Mouse (Mus musculus): ENCODE results near the gene Sfr1.

The Sfr1 gene

DNA sequence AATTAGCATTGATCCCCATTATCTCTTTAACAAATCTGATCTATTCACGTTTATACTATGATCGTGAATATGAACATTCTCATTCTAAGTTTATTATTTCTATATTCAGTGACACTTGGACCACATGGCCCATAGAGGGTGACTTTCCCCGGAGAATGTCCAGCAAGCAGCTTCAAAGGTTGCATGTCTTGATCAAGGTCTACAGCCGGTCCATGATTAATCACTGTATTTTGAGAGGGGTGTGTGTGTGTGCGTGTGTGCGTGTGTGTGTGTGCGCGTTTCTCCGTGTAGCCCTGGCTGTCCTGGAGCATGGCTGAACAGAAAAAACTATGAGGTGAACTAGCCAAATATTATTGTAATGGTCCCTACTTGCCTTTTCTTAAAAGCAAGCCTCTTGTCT is 21.0 kb downstream of the Sfr1 start:
- DNase-seq (ENCODE audit: low spot score), result no peak

DNA sequence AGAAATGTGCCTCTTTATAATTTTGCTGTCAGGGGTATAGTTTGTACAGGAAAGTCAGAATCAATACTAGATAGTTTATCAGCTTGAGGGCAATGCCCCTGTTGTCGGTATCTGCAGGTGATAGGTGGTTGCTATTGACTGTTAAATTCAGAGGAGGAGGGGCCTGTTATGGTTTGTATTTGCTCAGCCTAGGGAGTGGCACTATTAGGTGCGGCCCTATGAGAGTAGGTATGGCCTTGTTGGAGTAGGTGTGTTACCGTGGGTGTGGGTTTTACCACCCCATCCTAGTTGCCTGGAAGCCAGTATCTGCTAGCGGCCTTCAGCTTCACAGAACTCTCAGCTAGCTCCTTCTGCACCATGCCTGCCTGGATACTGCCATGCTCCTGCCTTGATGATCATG is 22.4 kb downstream of the Sfr1 start:
- no peak for DNase-seq (ENCODE audit: low spot score)

DNA sequence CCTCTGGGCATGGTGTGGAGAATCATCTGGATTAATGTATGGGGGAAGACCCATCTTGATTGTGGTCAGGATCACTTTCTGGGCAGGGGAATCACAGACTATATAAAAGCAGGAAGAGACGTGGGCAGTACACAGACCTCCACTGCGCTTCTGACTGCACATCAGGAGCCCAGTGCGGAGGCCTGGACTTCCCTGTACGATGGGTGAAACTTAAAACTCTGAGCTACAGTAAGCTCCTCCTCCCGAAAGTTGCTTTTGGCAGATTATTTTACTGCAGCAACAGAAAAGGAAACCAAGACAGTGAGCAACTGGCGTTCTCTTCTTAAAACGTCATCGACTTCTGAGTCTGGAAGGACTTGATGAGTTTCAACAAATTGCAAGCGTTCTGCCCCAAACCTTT is 23.4 kb downstream of the Sfr1 start:
- DNase-seq (ENCODE audit: low spot score), result no peak

DNA sequence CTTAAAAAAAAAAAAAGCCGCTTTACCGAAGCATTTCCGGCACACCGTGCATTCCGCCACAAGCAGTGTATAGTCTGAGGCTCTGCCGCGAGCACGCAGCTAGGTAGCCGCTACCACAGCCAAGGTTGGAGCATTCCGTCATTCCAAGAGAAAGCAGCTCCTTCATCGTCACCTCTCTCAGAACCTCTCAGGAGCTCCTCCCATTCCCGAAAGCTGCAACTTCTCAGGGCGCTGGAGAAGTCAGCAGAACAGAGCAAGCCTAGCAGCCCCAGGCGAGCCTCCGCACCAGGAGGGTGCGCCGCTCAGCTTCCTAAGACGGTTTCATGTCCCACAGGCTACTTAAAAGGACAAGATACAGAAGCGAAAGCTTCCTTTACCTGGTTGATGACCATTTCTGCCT is 24.1 kb downstream of the Sfr1 start:
- peak; percentile 15 for DNase-seq (ENCODE audit: low spot score)

DNA sequence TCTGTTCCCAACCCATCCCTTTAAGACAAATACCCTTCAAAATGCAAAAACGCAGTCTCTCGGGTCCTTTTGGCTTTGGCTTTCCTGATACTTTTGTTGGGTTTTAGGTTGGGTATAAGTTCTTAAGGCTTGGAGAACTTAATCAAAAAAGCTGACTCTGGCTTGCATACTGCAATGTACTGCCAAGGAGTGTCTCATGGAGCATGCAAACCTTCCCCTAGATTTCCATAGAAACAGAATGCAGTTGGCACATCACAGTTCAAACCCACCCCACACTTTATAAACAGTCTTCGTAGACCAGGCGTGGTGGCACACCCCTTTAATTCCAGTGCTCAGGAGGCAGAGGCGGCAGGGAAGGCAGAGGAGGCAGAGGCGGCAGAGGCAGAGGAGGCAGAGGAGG is 46.4 kb downstream of the Sfr1 start:
- DNase-seq (ENCODE audit: low spot score), result no peak

DNA sequence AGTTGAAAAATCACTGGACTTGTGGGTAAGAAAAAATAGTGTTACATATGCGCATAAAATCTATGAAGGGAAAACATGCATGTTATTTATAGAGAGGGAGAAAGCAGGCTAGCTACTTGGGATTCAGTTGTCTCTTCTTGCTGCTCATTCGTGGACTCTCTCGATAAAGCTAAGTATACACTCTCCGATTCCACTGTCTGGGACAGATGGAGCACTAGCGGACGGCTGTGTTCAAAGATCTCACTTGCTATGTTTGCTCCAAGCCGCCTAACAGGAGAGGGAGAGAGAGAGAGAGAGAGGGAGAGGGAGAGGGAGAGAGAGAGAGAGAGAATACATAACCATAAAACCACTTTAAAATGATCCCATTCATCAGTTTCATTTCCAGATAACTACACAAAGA is 48.7 kb downstream of the Sfr1 start:
- no peak for DNase-seq (ENCODE audit: low spot score)

DNA sequence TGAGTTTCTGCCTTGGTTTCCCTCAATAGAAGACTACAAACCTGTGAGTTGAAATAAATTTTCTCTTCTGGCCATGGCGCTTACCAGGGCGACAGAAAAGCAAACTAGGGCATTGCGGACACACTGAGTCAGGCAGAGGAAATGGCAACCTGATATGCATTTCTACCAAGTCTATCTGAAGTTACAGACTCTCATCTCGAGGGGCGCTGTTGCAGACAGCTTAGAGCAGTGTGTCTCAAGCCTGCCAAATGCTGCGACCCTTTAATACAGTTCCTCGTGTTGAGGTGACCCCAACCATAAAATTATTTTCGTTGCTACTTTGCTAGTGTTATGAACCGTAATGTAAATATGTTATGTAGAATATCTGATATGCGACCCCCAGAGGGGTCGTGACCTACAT is 49.5 kb downstream of the Sfr1 start:
- no peak for DNase-seq (ENCODE audit: low spot score)

DNA sequence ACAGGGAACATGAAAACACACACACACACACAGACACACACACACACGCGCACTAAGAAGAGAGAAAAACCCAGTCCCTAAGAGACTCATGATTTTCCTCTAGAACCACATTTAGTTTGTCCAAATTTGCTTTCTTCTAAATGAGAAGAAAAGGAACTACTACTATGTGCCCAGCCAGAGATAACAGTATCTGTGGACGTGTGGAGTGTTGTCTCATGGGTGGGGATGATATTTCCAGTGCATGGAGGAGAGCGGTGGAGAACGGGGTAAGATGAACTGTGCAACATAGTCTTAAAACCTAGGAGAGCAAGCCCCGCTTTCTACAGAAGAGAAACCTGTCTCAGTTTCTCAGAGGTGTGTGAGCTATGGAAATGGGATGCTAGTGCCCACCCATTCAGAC is 52.4 kb downstream of the Sfr1 start:
- DNase-seq (ENCODE audit: low spot score), result no peak

Measured in urinary bladder, postnatal 25 days (tissue).